Mouse (Mus musculus): ENCODE measurements around the gene Lrig1. TPM values are rescaled to one million over a fixed set of nuclear protein-coding genes. Genes with fewer than 3 reads are reported as not detected.

The Lrig1 gene
- total RNA-seq, 2 experiments from 2014 or later: 39.7 to 49.4 TPM

Small RNA genes within 50 kb of the gene (microRNA-seq; reads per million reads assigned to microRNA genes)
- gene Mir7041: 0 to 0.32 reads per million in 2 experiments

Other genes starting within 250 kb of the Lrig1 start
- 1 to 10 TPM; 8.5 to 9.2 TPM for gene Slc25a26, start 199.8 kb downstream of the Lrig1 start, total RNA-seq (2021)

Data from gastrocnemius, postnatal 14 days (tissue).